Mouse (Mus musculus) neural tube, embryonic 14.5 days (tissue): Measurements from ENCODE around the gene Vtcn1. TPM values are rescaled to one million over a fixed set of nuclear protein-coding genes. Genes with fewer than 3 reads are reported as not detected.

Experiments
- ATAC-seq: fragments of 200-750 bp; cut with Nextera tagmentation; 2 replicates; pipeline ENCODE4 v1.8.0; 2017; ENCODE audit warnings: low read depth, mild to moderate bottlenecking, moderate TSS enrichment, moderate library complexity
- H3K27ac ChIP-seq: fragments of 300-500 bp; sonication (generic); 2 replicates; pipeline ENCODE4 v1.5.1; 2014; ENCODE audit warnings: low read depth, mild to moderate bottlenecking, control low read depth, low read length, moderate library complexity, mixed read lengths
- H3K27me3 ChIP-seq: fragments of 300-500 bp; sonication (generic); 2 replicates; pipeline ENCODE4 v1.6.1; 2014; ENCODE audit warnings: low read length; ENCODE audit not compliant: control insufficient read depth, insufficient read depth
- H3K36me3 ChIP-seq: fragments of 300-500 bp; sonication (generic); 2 replicates; pipeline ENCODE4 v1.6.1; 2014; ENCODE audit warnings: low read length, mixed read lengths; ENCODE audit not compliant: control insufficient read depth, insufficient read depth
- H3K4me1 ChIP-seq: fragments of 300-500 bp; sonication (generic); 2 replicates; pipeline ENCODE4 v1.6.1; 2014; ENCODE audit warnings: low read length; ENCODE audit not compliant: control insufficient read depth, insufficient read depth
- H3K4me2 ChIP-seq: fragments of 300-500 bp; sonication (generic); 2 replicates; pipeline ENCODE4 v1.6.1; 2014; ENCODE audit warnings: mild to moderate bottlenecking, low read depth, low read length, control low read depth
- H3K4me3 ChIP-seq: fragments of 300-500 bp; sonication (generic); 2 replicates; pipeline ENCODE4 v1.5.1; 2014; ENCODE audit warnings: low read depth, low read length, control low read depth, mixed read lengths
- H3K9ac ChIP-seq: fragments of 300-500 bp; sonication (generic); replicated peaks from 2 replicates; pipeline ENCODE4 v1.6.1; 2014; ENCODE audit warnings: low read depth, mild to moderate bottlenecking, control low read depth, low read length, mixed read lengths
- H3K9me3 ChIP-seq: fragments of 300-500 bp; sonication (generic); 2 replicates; pipeline ENCODE4 v1.6.1; 2016; ENCODE audit warnings: low read length; ENCODE audit not compliant: control insufficient read depth
- WGBS: fragments of 180-500 bp; shearing (Covaris S2); extraction: QIAGEN DNeasy Blood & Tissue Kit; methylation state at CpG from one replicate; pipeline ENCODE4 v1.1.7; 2014; 5-methylcytosine and 5-hydroxymethylcytosine counted together
- polyA plus RNA-seq: library from polyadenylated mRNA; unstranded; fragments of >200 nt; fragmentation: Nextera tagmentation; extraction: Ambion mirVana; gene quantifications from 2 replicates; pipeline ENCODE4 v1.2.1, GENCODE M21; 2014

Gene Vtcn1
- polyA plus RNA-seq, 1 experiment from 2014 or later = not detected

DNA sequence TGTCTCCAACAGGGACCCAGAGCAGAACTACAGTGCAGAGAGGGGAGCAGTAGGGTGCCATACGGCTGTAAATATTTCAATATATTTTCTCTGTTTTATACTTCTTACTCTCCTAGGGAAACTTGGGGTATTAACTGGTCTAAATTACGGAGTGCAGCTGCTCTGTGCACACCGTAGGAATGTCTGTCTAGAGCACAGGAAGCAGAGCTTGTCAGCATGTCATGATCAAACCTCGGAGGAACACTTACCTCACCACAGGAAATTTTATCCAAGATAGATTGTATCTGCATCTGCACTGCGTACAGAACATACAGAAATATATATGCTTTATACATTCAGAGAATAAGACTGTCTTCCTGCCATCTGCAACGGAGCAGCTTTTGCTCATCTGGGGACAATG is 83.3 kb downstream of the Vtcn1 start:
- no peak; the same call in 1 of the 2 replicates for ATAC-seq

DNA sequence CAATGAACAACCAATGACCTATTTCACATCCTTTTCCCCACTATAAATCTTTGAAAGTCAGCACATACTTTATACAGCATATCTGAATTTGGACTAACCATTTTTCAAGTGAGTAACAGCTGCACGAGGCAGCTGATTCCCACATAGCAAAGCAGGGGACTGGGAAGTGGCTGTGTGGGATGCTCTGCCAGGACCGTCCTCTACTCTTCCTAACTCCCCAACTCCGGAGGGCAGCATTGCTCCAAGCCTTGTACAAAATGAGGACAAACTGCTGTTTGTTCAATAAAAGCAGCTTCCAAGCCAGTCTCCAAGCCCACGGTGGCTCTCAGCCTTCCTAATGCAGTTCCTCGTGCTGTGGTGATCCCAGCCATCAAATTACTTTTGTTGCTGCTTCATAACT is 85.4 kb downstream of the Vtcn1 start:
- Histone ChIP-seq H3K4me3 (no peak overlapping the region), H3K27ac (no peak overlapping the region), H3K27me3 (no peaks in the 10 kb centered on the region), H3K9me3 (no peaks in the 10 kb centered on the region), H3K9ac (no peak overlapping the region), H3K4me2 (no peak overlapping the region), H3K36me3 (no peaks in the 10 kb centered on the region), H3K4me1 (no peaks in the 10 kb centered on the region)
- no peak for ATAC-seq
- WGBS = 55% methylated on average over 5 of the region's 5 CpGs

More for the DNA sequence above, 83.3 kb downstream of the Vtcn1 start:
- no peak overlapping the region for H3K4me3 ChIP-seq
- H3K9me3 ChIP-seq = no peaks in the 10 kb centered on the region
- no peaks in the 10 kb centered on the region for H3K27me3 ChIP-seq
- H3K9ac ChIP-seq = no peak overlapping the region
- no peaks in the 10 kb centered on the region for H3K36me3 ChIP-seq
- no peaks in the 10 kb centered on the region for H3K4me1 ChIP-seq
- H3K27ac ChIP-seq = no peak overlapping the region
- H3K4me2 ChIP-seq = no peak overlapping the region
- WGBS = 47% methylated on average over 6 of the region's 6 CpGs

DNA sequence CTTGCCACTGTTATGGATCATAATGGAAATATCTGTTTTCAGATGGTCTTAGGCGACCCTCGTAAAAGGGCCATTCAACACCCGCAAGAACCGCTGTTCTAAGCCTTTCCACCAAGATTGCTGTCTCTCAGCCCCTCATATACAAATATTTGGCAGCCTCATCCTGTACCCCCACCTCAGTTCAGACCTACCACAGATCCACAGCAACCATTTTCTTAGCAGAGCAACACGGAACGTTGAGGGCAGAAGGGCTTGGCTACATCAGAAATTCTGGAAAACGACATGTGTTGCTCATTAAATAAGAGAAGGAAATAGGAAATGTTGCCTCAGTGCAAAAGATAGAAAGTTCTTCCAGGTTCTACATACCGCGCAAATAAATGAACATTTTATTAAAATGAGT is 85.8 kb downstream of the Vtcn1 start:
- WGBS = 79% methylated on average over 9 of the region's 9 CpGs
- no peaks in the 10 kb centered on the region for H3K9me3 ChIP-seq
- no peak overlapping the region for H3K27ac ChIP-seq
- H3K4me1 ChIP-seq = no peaks in the 10 kb centered on the region
- H3K36me3 ChIP-seq = no peaks in the 10 kb centered on the region
- H3K4me3 ChIP-seq = no peak overlapping the region
- no peak for ATAC-seq
- no peak overlapping the region for H3K9ac ChIP-seq
- no peaks in the 10 kb centered on the region for H3K27me3 ChIP-seq
- no peak overlapping the region for H3K4me2 ChIP-seq

DNA sequence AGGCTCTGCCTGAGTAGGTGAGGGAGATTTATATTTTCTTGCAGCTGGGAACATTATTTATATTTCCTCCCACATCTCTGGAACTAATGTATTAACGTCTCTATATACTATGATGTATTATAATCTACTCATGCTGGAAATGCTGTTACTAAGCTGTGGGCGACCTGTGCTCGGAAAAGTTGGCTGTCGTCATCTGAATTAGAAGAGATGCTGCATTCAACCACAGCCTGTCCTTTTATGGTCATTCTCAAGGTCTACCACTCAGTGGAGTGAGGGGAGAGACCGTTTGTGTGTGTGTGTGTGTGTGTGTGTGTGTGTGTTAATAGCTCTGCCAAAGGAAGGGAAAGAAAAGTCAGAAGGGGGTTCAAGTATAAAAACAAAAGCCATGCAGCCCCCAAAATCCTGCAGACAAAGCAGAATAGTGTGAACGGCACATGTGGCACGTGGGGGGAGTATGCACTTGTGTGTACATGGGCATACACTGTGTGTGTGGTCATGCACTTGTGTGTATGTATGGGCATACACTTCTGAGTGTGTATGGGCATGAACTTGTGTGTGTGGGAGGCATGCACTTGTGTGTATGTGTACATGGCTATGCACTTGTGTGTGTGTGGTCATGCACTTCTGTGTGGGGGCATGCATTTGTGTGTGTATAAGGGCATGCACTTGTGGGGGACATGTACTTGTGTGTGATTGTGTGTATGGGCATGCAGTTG is 86.4 kb downstream of the Vtcn1 start:
- no peaks in the 10 kb centered on the region for H3K27me3 ChIP-seq
- H3K36me3 ChIP-seq = no peaks in the 10 kb centered on the region
- 74% methylated on average over 7 of the region's 7 CpGs for WGBS
- H3K27ac ChIP-seq = no peak overlapping the region
- H3K4me2 ChIP-seq = no peak overlapping the region
- H3K4me1 ChIP-seq = no peaks in the 10 kb centered on the region
- no peaks in the 10 kb centered on the region for H3K9me3 ChIP-seq
- no peak overlapping the region for H3K4me3 ChIP-seq
- ATAC-seq = peak; percentile 19; the same call in 1 of the 2 replicates
- no peak overlapping the region for H3K9ac ChIP-seq

DNA sequence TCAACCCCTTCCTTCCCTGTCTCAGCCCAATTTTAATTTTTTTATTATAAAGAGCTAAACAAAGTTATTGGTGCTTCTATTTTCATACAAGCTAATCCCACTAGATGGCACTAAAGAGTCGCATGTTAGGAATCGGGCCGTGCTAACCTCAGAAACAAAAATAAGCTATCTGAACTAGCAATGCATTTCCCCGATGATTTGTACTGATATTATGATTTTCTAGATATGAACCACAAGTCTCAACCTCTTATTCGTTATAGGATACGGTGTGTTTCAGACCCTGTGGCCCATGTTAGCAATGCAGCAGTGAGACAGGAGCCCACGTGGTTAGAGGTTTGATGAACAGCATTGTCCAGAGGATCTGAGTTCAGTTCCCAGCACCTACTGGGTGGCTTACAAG is 91.6 kb downstream of the Vtcn1 start:
- Histone ChIP-seq H3K36me3 (no peaks in the 10 kb centered on the region), H3K4me1 (no peaks in the 10 kb centered on the region), H3K9me3 (no peaks in the 10 kb centered on the region), H3K4me2 (no peak overlapping the region), H3K9ac (no peak overlapping the region), H3K4me3 (no peak overlapping the region), H3K27ac (no peak overlapping the region), H3K27me3 (no peaks in the 10 kb centered on the region)
- whole genome bisulfite sequencing = 20% methylated on average over 7 of the region's 7 CpGs
- ATAC-seq = no peak

DNA sequence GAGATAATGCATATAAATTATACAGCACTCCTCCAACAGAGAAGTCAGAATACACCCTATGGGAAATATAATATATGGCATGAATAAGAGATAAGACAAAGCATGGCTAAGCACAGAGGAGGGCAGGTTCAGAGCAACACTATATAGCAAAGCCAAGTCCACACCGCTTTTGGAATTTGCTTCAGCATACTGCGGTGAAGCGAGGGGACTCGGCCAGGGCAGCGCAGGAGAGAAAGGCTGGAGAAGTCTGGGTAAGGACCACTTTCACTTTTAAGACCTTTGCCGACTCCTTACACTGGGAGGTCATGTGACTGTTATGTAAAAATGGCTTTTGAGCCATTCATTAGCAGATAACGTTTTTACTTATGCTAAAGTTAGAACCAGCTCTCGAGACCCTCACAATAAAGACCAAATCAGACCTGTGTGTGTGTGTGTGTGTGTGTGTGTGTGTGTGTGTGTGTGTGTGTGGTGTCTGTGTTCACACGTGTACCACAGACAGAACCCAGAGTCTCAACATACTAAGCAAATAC is 95.4 kb downstream of the Vtcn1 start:
- no peak for ATAC-seq
- no peaks in the 10 kb centered on the region for H3K9me3 ChIP-seq
- no peaks in the 10 kb centered on the region for H3K27me3 ChIP-seq
- H3K4me2 ChIP-seq = no peak overlapping the region
- H3K4me1 ChIP-seq = peaks cover 10% of the 10 kb centered on the region
- H3K27ac ChIP-seq = no peak overlapping the region
- 88% methylated on average over 9 of the region's 9 CpGs for WGBS
- H3K9ac ChIP-seq = no peak overlapping the region
- H3K36me3 ChIP-seq = no peaks in the 10 kb centered on the region
- H3K4me3 ChIP-seq = no peak overlapping the region

DNA sequence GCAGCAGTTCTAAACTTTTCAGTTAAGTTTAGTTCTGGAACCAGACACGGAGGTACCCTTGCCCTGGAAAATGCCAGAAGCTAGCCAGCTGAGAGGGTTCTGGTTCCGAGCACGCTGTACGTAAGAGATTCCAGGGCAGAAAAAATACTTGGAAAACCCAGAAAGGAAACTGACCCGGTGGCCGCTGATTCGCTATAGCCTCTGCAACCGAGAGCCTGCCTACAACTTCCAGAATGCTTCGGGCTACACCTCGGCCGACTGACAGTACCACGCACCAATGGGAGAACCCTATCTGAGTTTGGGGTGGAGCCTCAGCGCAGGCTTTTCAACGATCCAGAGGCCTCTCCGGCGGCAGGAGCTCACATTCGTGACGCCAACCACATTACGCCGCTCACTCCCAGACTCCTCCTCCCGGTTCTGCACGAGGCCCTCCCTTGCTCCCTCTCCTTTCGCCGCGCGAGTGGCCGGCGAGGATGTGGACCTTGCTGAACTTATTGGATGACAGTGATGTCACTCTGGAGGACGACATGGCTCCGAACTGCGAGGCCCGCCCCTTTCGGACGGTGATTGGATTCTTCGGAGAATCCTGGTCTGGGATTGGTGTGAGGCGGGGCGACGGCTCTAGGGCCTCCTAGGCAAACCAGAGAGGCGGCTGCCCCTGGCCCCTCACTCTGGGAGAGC is 96.7 kb downstream of the Vtcn1 start, which contains the start of gene Trim45:
TSS of gene Trim45 (plus strand) at position 378 of the 681 bp plus-strand sequence.
- peak; percentile 98 for ATAC-seq
- no peaks in the 10 kb centered on the region for H3K36me3 ChIP-seq
- no peaks in the 10 kb centered on the region for H3K27me3 ChIP-seq
- no peaks in the 10 kb centered on the region for H3K9me3 ChIP-seq
- H3K4me3 ChIP-seq = peak within 1 kb of the TSS; percentile 56
- under 1% methylated on average over 39 of the region's 39 CpGs for WGBS
- H3K4me1 ChIP-seq = peaks cover 10% of the 10 kb centered on the region
- H3K4me2 ChIP-seq = peak within 1 kb of the TSS; percentile 75
- H3K27ac ChIP-seq = peak within 1 kb of the TSS; percentile 84
- H3K9ac ChIP-seq = peak within 1 kb of the TSS; percentile 76

DNA sequence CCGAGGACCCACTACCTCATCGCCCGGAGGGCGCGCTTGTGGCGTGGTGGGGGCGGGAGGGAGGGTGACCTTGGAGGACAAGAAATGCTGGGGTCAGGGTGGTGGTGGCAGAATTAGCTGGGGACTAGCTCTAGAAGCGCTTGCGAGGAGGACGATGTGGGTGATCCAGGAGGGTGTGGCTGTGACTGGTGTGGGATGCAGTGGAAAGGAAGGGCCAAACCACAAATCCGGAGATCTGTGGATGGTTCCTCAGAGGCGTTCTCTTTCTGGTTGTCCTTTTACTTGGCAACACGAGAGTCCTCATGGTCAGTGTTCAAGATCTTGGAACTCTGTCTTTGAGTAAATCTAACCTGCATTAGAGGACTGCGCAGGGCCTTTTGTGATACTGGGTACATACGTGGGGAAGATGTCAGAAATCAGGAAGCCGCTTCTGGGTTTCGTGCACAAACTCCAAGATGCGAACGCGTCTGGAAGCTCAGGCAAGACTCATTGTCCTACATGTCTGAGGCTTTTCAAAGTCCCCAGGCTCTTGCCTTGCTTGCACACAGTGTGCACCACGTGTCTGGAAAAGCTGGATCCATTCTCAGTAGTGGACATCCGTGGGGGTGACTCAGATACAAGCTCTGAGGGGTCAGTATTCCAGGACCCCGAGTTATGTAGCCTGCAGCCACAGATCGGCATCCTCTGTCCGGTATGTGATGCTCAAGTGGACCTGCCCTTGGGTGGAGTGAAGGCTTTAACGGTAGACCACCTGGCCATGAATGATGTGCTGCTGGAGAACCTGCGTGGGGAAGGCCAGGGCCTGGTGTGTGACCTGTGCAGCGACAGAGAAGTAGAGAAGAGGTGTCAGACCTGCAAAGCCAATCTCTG is 97.5 kb downstream of the Vtcn1 start:
- 35% methylated on average over 28 of the region's 28 CpGs for WGBS
- peak overlapping the region; percentile 84 for H3K27ac ChIP-seq
- H3K4me3 ChIP-seq = peak overlapping the region; percentile 56
- ATAC-seq = peak; percentile 58
- peak overlapping the region; percentile 76 for H3K9ac ChIP-seq
- H3K36me3 ChIP-seq = 0 out of 2 replicates have a peak, but pooled peaks cover 1% of the 10 kb centered on the region
- peaks cover 10% of the 10 kb centered on the region for H3K4me1 ChIP-seq
- no peaks in the 10 kb centered on the region for H3K27me3 ChIP-seq
- peak overlapping the region; percentile 75 for H3K4me2 ChIP-seq
- H3K9me3 ChIP-seq = no peaks in the 10 kb centered on the region
